8 mouse cellular contexts compared by ENCODE assay signal in genomic region chr8:122524506-122524905, GRCm38 (mm10). TPM values are rescaled to one million over a fixed set of nuclear protein-coding genes. Genes with fewer than 3 reads are reported as not detected.
DNase-seq lines count a peak whose midpoint lies in the region; ATAC-seq and TF ChIP-seq lines count a peak whose summit lies in the region.

No protein-coding gene starts in this region.

- ATAC-seq in cerebellum, adult (ENCODE audit: insufficient number of reproducible peaks, low FRiP score, low TSS enrichment) = no peak
- no peak for ATAC-seq in lung, postnatal 0 days
- no peak for ATAC-seq in intestine, embryonic 15.5 days
- ATAC-seq in neural tube, embryonic 15.5 days (ENCODE audit: low FRiP score) = no peak

- peak; percentile 11 for DNase-seq in cerebellum, adult 9-10 months
- peak; percentile 4 for DNase-seq in lung, postnatal 0 days (ENCODE audit: low spot score)
- DNase-seq in lung, adult 18-20 months = no peak
- DNase-seq in layer of hippocampus, adult 11-12 months (ENCODE audit: low spot score) = no peak
- DNase-seq in left cerebral cortex, adult 2 months (ENCODE audit: extremely low spot score in 1 of 2, low spot score in 2 of 2) = no peak

- H3K27me3 ChIP-seq in lung, postnatal 0 days (replicated peaks; ENCODE audit: insufficient read depth, low read length) = no peaks in the 10 kb centered on the region
- no peaks in the 10 kb centered on the region for H3K27me3 ChIP-seq in intestine, embryonic 15.5 days (replicated peaks)
- H3K27me3 ChIP-seq in neural tube, embryonic 15.5 days (replicated peaks) = peaks cover 6% of the 10 kb centered on the region; the same call in 1 of the 2 replicates

- intact Hi-C loops in left cerebral cortex, adult 2 months (cut with DNase I) = no loop called here

- H3K4me2 ChIP-seq in lung, postnatal 0 days (replicated peaks; ENCODE audit: low read depth, low read length) = no peak overlapping the region
- no peak overlapping the region for H3K4me2 ChIP-seq in intestine, embryonic 15.5 days (replicated peaks)
- H3K4me2 ChIP-seq in neural tube, embryonic 15.5 days = peak overlapping the region; percentile 42; the same call in 1 of the 2 replicates

- no peak overlapping the region for H3K4me3 ChIP-seq in lung, postnatal 0 days (ENCODE audit: low read depth, low read length)
- H3K4me3 ChIP-seq in intestine, embryonic 15.5 days (replicated peaks) = no peak overlapping the region
- H3K4me3 ChIP-seq in neural tube, embryonic 15.5 days (replicated peaks) = no peak overlapping the region
- no peak overlapping the region for H3K4me3 ChIP-seq in left cerebral cortex, adult 2 months

- no peaks in the 10 kb centered on the region for H3K36me3 ChIP-seq in lung, postnatal 0 days (ENCODE audit: insufficient read depth, low read length)
- H3K36me3 ChIP-seq in intestine, embryonic 15.5 days = no peaks in the 10 kb centered on the region
- no peaks in the 10 kb centered on the region for H3K36me3 ChIP-seq in neural tube, embryonic 15.5 days

- WGBS in lung, postnatal 0 days = 51% methylated on average over 6 of the region's 6 CpGs
- WGBS in intestine, embryonic 15.5 days = 73% methylated on average over 6 of the region's 6 CpGs
- 77% methylated on average over 6 of the region's 6 CpGs for WGBS in neural tube, embryonic 15.5 days

- H3K27ac ChIP-seq in lung, postnatal 0 days (ENCODE audit: low read length) = peak overlapping the region; percentile 81; the same call in 1 of the 2 replicates
- H3K27ac ChIP-seq in intestine, embryonic 15.5 days = 0 out of 2 replicates have a peak overlapping the region, but pooled peaks have one; percentile 4
- H3K27ac ChIP-seq in neural tube, embryonic 15.5 days (replicated peaks) = peak overlapping the region; percentile 54; the same call in 1 of the 2 replicates
- no peak overlapping the region; the same call in 1 of the 2 replicates for H3K27ac ChIP-seq in left cerebral cortex, adult 2 months

- H3K4me1 ChIP-seq in lung, postnatal 0 days (ENCODE audit: insufficient read depth, low read depth, low read length) = peaks cover 50% of the 10 kb centered on the region
- peaks cover 54% of the 10 kb centered on the region for H3K4me1 ChIP-seq in intestine, embryonic 15.5 days (replicated peaks)
- H3K4me1 ChIP-seq in neural tube, embryonic 15.5 days = peaks cover 29% of the 10 kb centered on the region

- H3K9ac ChIP-seq in lung, postnatal 0 days (replicated peaks; ENCODE audit: low read depth) = no peak overlapping the region
- no peak overlapping the region for H3K9ac ChIP-seq in intestine, embryonic 15.5 days
- no peak overlapping the region for H3K9ac ChIP-seq in neural tube, embryonic 15.5 days (replicated peaks)

- H3K9me3 ChIP-seq in lung, postnatal 0 days (ENCODE audit: low read length) = no peaks in the 10 kb centered on the region
- H3K9me3 ChIP-seq in intestine, embryonic 15.5 days = no peaks in the 10 kb centered on the region
- no peaks in the 10 kb centered on the region for H3K9me3 ChIP-seq in neural tube, embryonic 15.5 days (replicated peaks)

- no peak for TF ChIP-seq EP300 in lung, postnatal 0 days (IDR thresholded peaks at IDR 0.05)

- TF ChIP-seq CTCF in lung, postnatal 0 days (IDR thresholded peaks at IDR 0.05) = no peak
- no peak for TF ChIP-seq CTCF in left cerebral cortex, adult 2 months (IDR thresholded peaks at IDR 0.05)

RNA-seq across cellular contexts. Expression of gene Piezo1, which starts 26.6 kb away (rescaled TPM):
- 27.3 and 31.3 TPM in 2 replicates for polyA plus RNA-seq in lung, postnatal 0 days (2015; fragmentation: Nextera tagmentation; extraction: Ambion mirVana)
- polyA plus RNA-seq in intestine, embryonic 15.5 days (2015; fragmentation: Nextera tagmentation; extraction: Ambion mirVana) = 10.8 and 12.2 TPM in 2 replicates
- 2.1 and 5.1 TPM in 2 replicates for polyA plus RNA-seq in neural tube, embryonic 15.5 days (2015; fragmentation: Nextera tagmentation; extraction: Ambion mirVana)
- 1 to 10 TPM; 6.8 to 7.7 TPM for total RNA-seq in left cerebral cortex, adult 2 months (2021)

RNA-seq across cellular contexts. Expression of gene Cdt1, which starts 43.3 kb away (rescaled TPM):
- 7.4 and 7.7 TPM in 2 replicates for polyA plus RNA-seq in lung, postnatal 0 days (2015; fragmentation: Nextera tagmentation; extraction: Ambion mirVana)
- 40.3 and 41.8 TPM in 2 replicates for polyA plus RNA-seq in intestine, embryonic 15.5 days (2015; fragmentation: Nextera tagmentation; extraction: Ambion mirVana)
- 6.8 and 15.4 TPM in 2 replicates for polyA plus RNA-seq in neural tube, embryonic 15.5 days (2015; fragmentation: Nextera tagmentation; extraction: Ambion mirVana)
- total RNA-seq in left cerebral cortex, adult 2 months (2021) = 1 to 10 TPM; 2.5 to 5.0 TPM

RNA-seq across cellular contexts. Expression of gene Ctu2, which starts 48.6 kb away (rescaled TPM):
- 21.2 and 25.9 TPM in 2 replicates for polyA plus RNA-seq in lung, postnatal 0 days (2015; fragmentation: Nextera tagmentation; extraction: Ambion mirVana)
- polyA plus RNA-seq in intestine, embryonic 15.5 days (2015; fragmentation: Nextera tagmentation; extraction: Ambion mirVana) = 43.4 and 44.6 TPM in 2 replicates
- 66.2 and 80.2 TPM in 2 replicates for polyA plus RNA-seq in neural tube, embryonic 15.5 days (2015; fragmentation: Nextera tagmentation; extraction: Ambion mirVana)
- 10 to 100 TPM; 27.0 TPM for total RNA-seq in left cerebral cortex, adult 2 months (2021)

RNA-seq across cellular contexts. Expression of gene Rnf166, which starts 48.6 kb away (rescaled TPM):
- 49.4 and 52.7 TPM in 2 replicates for polyA plus RNA-seq in lung, postnatal 0 days (2015; fragmentation: Nextera tagmentation; extraction: Ambion mirVana)
- 29.5 and 31.5 TPM in 2 replicates for polyA plus RNA-seq in intestine, embryonic 15.5 days (2015; fragmentation: Nextera tagmentation; extraction: Ambion mirVana)
- 34.9 and 36.8 TPM in 2 replicates for polyA plus RNA-seq in neural tube, embryonic 15.5 days (2015; fragmentation: Nextera tagmentation; extraction: Ambion mirVana)
- total RNA-seq in left cerebral cortex, adult 2 months (2021) = 10 to 100 TPM; 37.6 to 37.9 TPM

RNA-seq across cellular contexts. Expression of gene Aprt, which starts 52.2 kb away (rescaled TPM):
- 203 and 206 TPM in 2 replicates for polyA plus RNA-seq in lung, postnatal 0 days (2015; fragmentation: Nextera tagmentation; extraction: Ambion mirVana)
- polyA plus RNA-seq in intestine, embryonic 15.5 days (2015; fragmentation: Nextera tagmentation; extraction: Ambion mirVana) = 545 and 612 TPM in 2 replicates
- polyA plus RNA-seq in neural tube, embryonic 15.5 days (2015; fragmentation: Nextera tagmentation; extraction: Ambion mirVana) = 189 and 207 TPM in 2 replicates
- total RNA-seq in left cerebral cortex, adult 2 months (2021) = 10 to 100 TPM; 52.8 to 56.0 TPM

Comparison
In these comparisons a context has a peak if more than half of its experiments do, and no peak if none do; other contexts are left out.
1. DNase-seq: peak in cerebellum, adult 9-10 months (single experiment) and lung, postnatal 0 days (single experiment); none in lung, adult 18-20 months (0 of 2), layer of hippocampus, adult 11-12 months (single experiment) and left cerebral cortex, adult 2 months (0 of 2).